Mouse (Mus musculus): ENCODE data around the gene Cyren. TPM values are rescaled to one million over a fixed set of nuclear protein-coding genes. Genes with fewer than 3 reads are reported as not detected.

Cyren gene
- polyA plus RNA-seq, 1 experiment from 2014 or later: 15.0 TPM

- no peak for DNase-seq
- ATAC-seq (ENCODE audit: insufficient read depth): no peak
- Histone ChIP-seq H3K27me3 (ENCODE audit: insufficient read depth, low read length) (no peaks in the 10 kb centered on the region), H3K4me2 (no peak overlapping the region), H3K4me1 (ENCODE audit: insufficient read depth) (peaks cover 5% of the 10 kb centered on the region), H3K4me3 (ENCODE audit: low read depth, low read length) (no peak overlapping the region), H3K36me3 (ENCODE audit: insufficient read depth) (no peaks in the 10 kb centered on the region), H3K9me3 (ENCODE audit: low read depth, low read length) (no peaks in the 10 kb centered on the region), H3K27ac (ENCODE audit: low read depth) (no peak overlapping the region), H3K9ac (no peak overlapping the region)
- TF ChIP-seq CTCF (IDR thresholded peaks at IDR 0.05; ENCODE audit: low read depth): no peak
- WGBS: 81% methylated on average over 3 of the region's 3 CpGs
These were observed 36.6 kb upstream of the Cyren start for GRCm38 (mm10) chr6:34914462-34914861.

DNA sequence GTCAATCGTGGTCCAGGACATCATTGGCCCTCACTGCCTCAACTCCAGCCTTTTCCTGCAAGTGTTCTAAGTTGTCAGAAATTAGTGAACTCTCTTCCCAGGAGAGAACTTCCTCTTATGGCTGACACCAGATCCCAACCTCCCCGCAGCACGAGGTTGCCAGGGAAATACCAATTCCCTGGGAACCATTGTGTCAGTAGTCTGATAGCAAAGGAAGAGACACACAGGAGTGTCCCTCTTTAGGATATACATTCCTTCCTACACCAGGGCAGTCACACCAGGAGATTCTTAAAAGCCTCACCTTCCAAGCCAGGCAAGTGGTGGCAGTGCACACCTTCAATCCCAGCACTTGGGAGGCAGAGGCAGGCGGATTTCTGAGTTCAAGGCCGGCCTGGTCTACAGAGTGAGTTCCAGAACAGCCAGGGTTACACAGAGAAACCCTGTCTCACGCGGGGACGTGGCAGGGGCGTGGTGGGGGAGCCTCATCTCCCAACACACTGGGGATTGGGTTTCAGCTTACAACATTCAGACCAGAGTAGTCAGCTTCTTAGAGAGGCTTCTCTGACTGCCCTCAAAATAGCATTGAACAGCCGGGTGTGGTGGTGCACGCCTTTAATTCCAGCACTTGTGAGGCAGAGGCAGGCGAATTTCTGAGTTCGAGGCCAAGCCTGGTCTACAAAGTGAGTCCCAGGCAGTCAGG lies 35.6 kb upstream of the Cyren start:
- no peak overlapping the region for H3K9ac ChIP-seq
- no peaks in the 10 kb centered on the region for H3K27me3 ChIP-seq (ENCODE audit: insufficient read depth, low read length)
- no peaks in the 10 kb centered on the region for H3K9me3 ChIP-seq (ENCODE audit: low read depth, low read length)
- no peak overlapping the region for H3K27ac ChIP-seq (ENCODE audit: low read depth)
- WGBS: 85% methylated on average over 13 of the region's 13 CpGs
- no peak for TF ChIP-seq CTCF (IDR thresholded peaks at IDR 0.05; ENCODE audit: low read depth)
- H3K4me3 ChIP-seq (ENCODE audit: low read depth, low read length): no peak overlapping the region
- ATAC-seq (ENCODE audit: insufficient read depth): no peak
- no peak overlapping the region for H3K4me2 ChIP-seq
- DNase-seq: no peak
- H3K4me1 ChIP-seq (ENCODE audit: insufficient read depth): peaks cover 5% of the 10 kb centered on the region
- H3K36me3 ChIP-seq (ENCODE audit: insufficient read depth): 0 out of 2 replicates have a peak, but pooled peaks cover 8% of the 10 kb centered on the region

- TF ChIP-seq CTCF (IDR thresholded peaks at IDR 0.05; ENCODE audit: low read depth): peak; percentile 24; the same call in 1 of the 2 replicates
- H3K9me3 ChIP-seq (ENCODE audit: low read depth, low read length): no peaks in the 10 kb centered on the region
- peak within 1 kb of the TSS; percentile 61 for H3K9ac ChIP-seq
- H3K27ac ChIP-seq (ENCODE audit: low read depth): peak within 1 kb of the TSS; percentile 83
- no peaks in the 10 kb centered on the region for H3K27me3 ChIP-seq (ENCODE audit: insufficient read depth, low read length)
- peak within 1 kb of the TSS; percentile 72 for H3K4me3 ChIP-seq (ENCODE audit: low read depth, low read length)
- under 1% methylated on average over 64 of the region's 64 CpGs for WGBS
- peaks cover 5% of the 10 kb centered on the region for H3K4me1 ChIP-seq (ENCODE audit: insufficient read depth)
- DNase-seq: peak; percentile 97
- H3K36me3 ChIP-seq (ENCODE audit: insufficient read depth): peaks cover 36% of the 10 kb centered on the region
- peak; percentile 92 for ATAC-seq (ENCODE audit: insufficient read depth)
- H3K4me2 ChIP-seq: peak within 1 kb of the TSS; percentile 70
These were observed 32.7 kb upstream of the Cyren start, which contains the start of gene Wdr91 for GRCm38 (mm10) chr6:34910371-34911219. Gene Wdr91 (minus strand): TSS chr6:34910876.

DNA sequence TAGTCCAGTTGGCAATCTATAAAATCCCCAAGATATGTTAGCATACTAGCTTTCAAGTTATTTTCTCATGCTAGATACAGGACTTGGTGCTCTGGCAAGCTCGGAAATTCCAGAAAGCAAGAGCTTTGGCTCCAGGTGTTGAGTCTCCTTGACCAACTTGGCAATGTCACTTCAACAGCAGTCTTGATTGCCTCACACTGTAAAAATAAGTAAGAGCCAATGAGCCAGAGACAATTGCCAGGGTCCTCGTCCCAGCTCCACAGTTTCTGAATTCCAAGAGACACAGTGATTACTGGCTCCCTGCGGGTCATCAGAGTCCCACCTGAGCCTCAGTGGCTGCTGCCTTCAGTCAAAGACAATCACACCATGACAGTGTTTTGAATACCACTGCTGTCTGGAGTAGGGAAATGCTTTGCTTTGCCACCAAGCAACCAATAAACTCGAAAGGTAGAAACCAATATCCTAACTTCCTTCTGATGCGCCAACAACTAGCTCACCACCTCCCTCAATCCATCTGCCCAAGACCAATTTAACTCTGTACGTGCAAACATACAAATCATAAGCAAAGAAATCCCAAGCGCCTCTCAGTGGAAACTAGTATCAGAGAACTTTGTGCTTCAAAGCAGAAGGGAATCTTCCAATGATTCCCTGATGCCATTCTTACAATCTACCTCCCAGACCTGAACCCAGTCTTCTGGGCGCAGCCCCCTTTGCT lies 31.9 kb upstream of the Cyren start:
- H3K9ac ChIP-seq: peak overlapping the region; percentile 61
- peaks cover 43% of the 10 kb centered on the region for H3K36me3 ChIP-seq (ENCODE audit: insufficient read depth)
- H3K27me3 ChIP-seq (ENCODE audit: insufficient read depth, low read length): no peaks in the 10 kb centered on the region
- DNase-seq (no peak), ATAC-seq (ENCODE audit: insufficient read depth) (no peak)
- H3K4me1 ChIP-seq (ENCODE audit: insufficient read depth): peaks cover 5% of the 10 kb centered on the region
- H3K9me3 ChIP-seq (ENCODE audit: low read depth, low read length): no peaks in the 10 kb centered on the region
- H3K4me2 ChIP-seq: peak overlapping the region; percentile 70
- H3K27ac ChIP-seq (ENCODE audit: low read depth): peak overlapping the region; percentile 83; the same call in 1 of the 2 replicates
- 41% methylated on average over 8 of the region's 8 CpGs for WGBS
- peak overlapping the region; percentile 72 for H3K4me3 ChIP-seq (ENCODE audit: low read depth, low read length)
- no peak for TF ChIP-seq CTCF (IDR thresholded peaks at IDR 0.05; ENCODE audit: low read depth)

DNA sequence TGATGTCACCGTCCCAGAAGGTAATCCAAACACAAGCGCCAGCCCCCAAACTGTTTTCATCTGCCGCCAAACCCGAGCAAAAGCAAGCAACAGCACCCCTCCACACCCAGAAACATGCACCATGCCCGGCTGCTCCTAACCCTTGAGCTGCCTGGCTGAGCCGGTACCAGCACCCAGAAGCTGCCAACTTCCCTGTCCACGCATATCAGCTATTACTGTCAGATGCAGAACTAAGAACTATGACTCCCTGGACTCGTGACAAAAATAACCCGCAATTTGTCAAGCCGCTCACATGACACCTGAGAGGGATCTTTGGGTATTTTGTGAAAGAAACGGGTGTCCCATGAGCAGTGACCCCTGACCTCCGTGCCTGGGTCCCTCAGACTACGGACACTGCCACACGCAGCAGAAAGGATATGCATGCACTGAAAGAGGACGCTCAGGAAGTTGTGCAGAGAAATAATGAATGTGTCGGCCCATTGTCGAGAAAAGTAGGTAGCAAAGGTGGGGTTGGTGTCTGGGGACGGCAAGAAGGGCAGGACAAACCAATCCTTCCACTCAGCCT lies 29.9 kb upstream of the Cyren start:
- H3K9me3 ChIP-seq (ENCODE audit: low read depth, low read length): no peaks in the 10 kb centered on the region
- ATAC-seq (ENCODE audit: insufficient read depth) (no peak), DNase-seq (no peak)
- H3K4me3 ChIP-seq (ENCODE audit: low read depth, low read length): no peak overlapping the region
- peaks cover 56% of the 10 kb centered on the region for H3K36me3 ChIP-seq (ENCODE audit: insufficient read depth)
- no peaks in the 10 kb centered on the region for H3K27me3 ChIP-seq (ENCODE audit: insufficient read depth, low read length)
- no peak overlapping the region for H3K9ac ChIP-seq
- WGBS: 78% methylated on average over 18 of the region's 18 CpGs
- no peak overlapping the region for H3K4me2 ChIP-seq
- TF ChIP-seq CTCF (IDR thresholded peaks at IDR 0.05; ENCODE audit: low read depth): no peak
- H3K4me1 ChIP-seq (ENCODE audit: insufficient read depth): peaks cover 10% of the 10 kb centered on the region
- H3K27ac ChIP-seq (ENCODE audit: low read depth): peak overlapping the region; percentile 38; the same call in 1 of the 2 replicates

GRCm38 (mm10) chr6:34907121-34907614 lies 29.3 kb upstream of the Cyren start:
- no peak for TF ChIP-seq CTCF (IDR thresholded peaks at IDR 0.05; ENCODE audit: low read depth)
- Histone ChIP-seq H3K9ac (no peak overlapping the region), H3K4me3 (ENCODE audit: low read depth, low read length) (no peak overlapping the region), H3K4me1 (ENCODE audit: insufficient read depth) (peaks cover 10% of the 10 kb centered on the region), H3K9me3 (ENCODE audit: low read depth, low read length) (no peaks in the 10 kb centered on the region), H3K4me2 (no peak overlapping the region), H3K27ac (ENCODE audit: low read depth) (peak overlapping the region; percentile 38; the same call in 1 of the 2 replicates), H3K36me3 (ENCODE audit: insufficient read depth) (peaks cover 56% of the 10 kb centered on the region), H3K27me3 (ENCODE audit: insufficient read depth, low read length) (no peaks in the 10 kb centered on the region)
- no peak for ATAC-seq (ENCODE audit: insufficient read depth)
- WGBS: 72% methylated on average over 2 of the region's 2 CpGs
- DNase-seq: no peak
